Mouse (Mus musculus) cerebellum, postnatal 14 days (tissue): ENCODE data around the gene Nptn.

Experiments used
- DNase-seq, 2 experiments: peaks; one replicate each; pipeline ENCODE4 v3.0.0; 2021; ENCODE audit warnings: mixed read lengths in 2 of 2

Nptn gene

GRCm38 (mm10) chr9:58581958-58582540, at the start of gene Nptn:
Gene Nptn (plus strand): TSS chr9:58582240.
- peak; percentile 98 to 99 for DNase-seq

- peak; percentile 82 to 83 for DNase-seq
Observed at GRCm38 (mm10) chr9:58533322-58533721, 48.7 kb upstream of the Nptn start.

- DNase-seq: peak; percentile 78 to 84
Observed at GRCm38 (mm10) chr9:58534766-58535165, 47.3 kb upstream of the Nptn start.

- peak; percentile 61 to 62 for DNase-seq
Observed at GRCm38 (mm10) chr9:58535447-58536134, 46.4 kb upstream of the Nptn start.

GRCm38 (mm10) chr9:58537774-58538173, 44.3 kb upstream of the Nptn start:
- no peak for DNase-seq

- peak; percentile 80 to 82 for DNase-seq
Observed at GRCm38 (mm10) chr9:58539886-58540285, 42.2 kb upstream of the Nptn start.

- peak; percentile 67 to 81 for DNase-seq
Observed at GRCm38 (mm10) chr9:58541895-58542338, 40.1 kb upstream of the Nptn start.

- DNase-seq: peak in 1 of 2 experiments; percentile 50
Observed at GRCm38 (mm10) chr9:58544879-58545324, 37.1 kb upstream of the Nptn start.

- DNase-seq: no peak
Observed at GRCm38 (mm10) chr9:58545428-58545827, 36.6 kb upstream of the Nptn start.

GRCm38 (mm10) chr9:58546630-58547360, 35.2 kb upstream of the Nptn start:
- peak; percentile 82 to 85 for DNase-seq

GRCm38 (mm10) chr9:58548897-58549296, 33.1 kb upstream of the Nptn start:
- no peak for DNase-seq

- peak; percentile 46 to 56 for DNase-seq
Observed at GRCm38 (mm10) chr9:58549694-58550093, 32.3 kb upstream of the Nptn start.

- DNase-seq: no peak
Observed at GRCm38 (mm10) chr9:58550928-58551327, 31.1 kb upstream of the Nptn start.

- DNase-seq: no peak
Observed at GRCm38 (mm10) chr9:58552083-58552482, 30.0 kb upstream of the Nptn start.

- DNase-seq: peak; percentile 58 to 65
Observed at GRCm38 (mm10) chr9:58554056-58554907, 27.8 kb upstream of the Nptn start.

GRCm38 (mm10) chr9:58554908-58555684, 26.9 kb upstream of the Nptn start, which contains the start of gene Cd276:
Gene Cd276 (minus strand): TSS chr9:58555437.
- peak; percentile 79 to 87 for DNase-seq

- DNase-seq: no peak
Observed at GRCm38 (mm10) chr9:58555685-58556414, 26.2 kb upstream of the Nptn start.

GRCm38 (mm10) chr9:58556627-58557026, 25.4 kb upstream of the Nptn start:
- no peak for DNase-seq

- DNase-seq: no peak
Observed at GRCm38 (mm10) chr9:58557457-58558455, 24.3 kb upstream of the Nptn start.

GRCm38 (mm10) chr9:58560211-58560610, 21.8 kb upstream of the Nptn start:
- DNase-seq: no peak
